Mouse (Mus musculus): Measurements from ENCODE around the gene Ptprn. TPM values are rescaled to one million over a fixed set of nuclear protein-coding genes. Genes with fewer than 3 reads are reported as not detected.

Gene Ptprn
- total and polyA plus RNA-seq, 2 experiments from 2014 or later, result 31.5 to 68.7 TPM

- H3K9me3 ChIP-seq (ENCODE audit: low read length), result no peaks in the 10 kb centered on the region
- H3K4me2 ChIP-seq (ENCODE audit: low read depth), result no peak overlapping the region
- H3K36me3 ChIP-seq (ENCODE audit: insufficient read depth), result peaks cover 38% of the 10 kb centered on the region
- 88% methylated on average over 4 of the region's 4 CpGs for WGBS
- no peak overlapping the region for H3K27ac ChIP-seq (ENCODE audit: low read depth, low read length)
- TF ChIP-seq CTCF (IDR thresholded peaks at IDR 0.05; ENCODE audit: low read depth), result no peak
- H3K4me3 ChIP-seq (ENCODE audit: low read depth, low read length), result no peak overlapping the region
- H3K27me3 ChIP-seq (ENCODE audit: insufficient read depth, low read length), result no peaks in the 10 kb centered on the region
- ATAC-seq (no peak), DNase-seq (no peak)
- peaks cover 18% of the 10 kb centered on the region; the same call in 1 of the 2 replicates for H3K4me1 ChIP-seq (ENCODE audit: insufficient read depth)
- H3K9ac ChIP-seq, result no peak overlapping the region
Observed at GRCm38 (mm10) chr1:75212542-75212941, 51.8 kb downstream of the Ptprn start.

DNA sequence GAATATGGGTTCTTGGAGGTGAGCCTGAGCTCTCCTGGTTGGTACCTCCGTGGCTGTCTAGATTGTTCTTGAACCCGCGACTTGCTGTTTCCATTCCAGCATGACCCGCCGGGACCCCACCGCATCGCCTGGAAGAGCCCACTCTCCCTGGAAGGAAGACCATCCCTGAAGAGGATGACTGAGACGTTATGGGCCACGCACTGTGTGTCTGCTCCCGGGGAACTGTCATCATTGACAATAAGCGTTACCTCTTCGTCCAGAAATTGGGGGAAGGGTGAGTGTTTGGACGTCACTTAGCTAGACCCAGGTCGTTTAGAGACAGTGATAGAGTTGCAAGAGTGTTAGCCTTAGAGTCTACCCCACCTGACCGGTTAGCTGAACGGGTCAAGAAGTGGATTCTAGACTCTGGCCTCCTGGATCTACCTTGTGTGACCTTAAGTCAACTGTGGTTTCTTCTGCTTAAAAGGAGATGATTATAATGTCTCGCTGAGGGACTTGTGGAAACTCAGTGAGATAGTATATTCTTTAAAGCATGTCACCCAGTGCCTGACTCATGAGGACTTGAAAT, 53.1 kb downstream of the Ptprn start:
- ATAC-seq (no peak; the same call in 1 of the 2 replicates), DNase-seq (no peak)
- H3K4me1 ChIP-seq (ENCODE audit: insufficient read depth), result peaks cover 18% of the 10 kb centered on the region; the same call in 1 of the 2 replicates
- peak overlapping the region; percentile 62; the same call in 1 of the 2 replicates for H3K27ac ChIP-seq (ENCODE audit: low read depth, low read length)
- H3K27me3 ChIP-seq (ENCODE audit: insufficient read depth, low read length), result no peaks in the 10 kb centered on the region
- TF ChIP-seq CTCF (IDR thresholded peaks at IDR 0.05; ENCODE audit: low read depth), result no peak
- H3K9me3 ChIP-seq (ENCODE audit: low read length), result no peaks in the 10 kb centered on the region
- H3K4me3 ChIP-seq (ENCODE audit: low read depth, low read length), result peak overlapping the region; percentile 84
- WGBS, result 16% methylated on average over 17 of the region's 17 CpGs
- peak overlapping the region; percentile 74 for H3K4me2 ChIP-seq (ENCODE audit: low read depth)
- H3K36me3 ChIP-seq (ENCODE audit: insufficient read depth), result peaks cover 38% of the 10 kb centered on the region
- H3K9ac ChIP-seq, result peak overlapping the region; percentile 89

DNA sequence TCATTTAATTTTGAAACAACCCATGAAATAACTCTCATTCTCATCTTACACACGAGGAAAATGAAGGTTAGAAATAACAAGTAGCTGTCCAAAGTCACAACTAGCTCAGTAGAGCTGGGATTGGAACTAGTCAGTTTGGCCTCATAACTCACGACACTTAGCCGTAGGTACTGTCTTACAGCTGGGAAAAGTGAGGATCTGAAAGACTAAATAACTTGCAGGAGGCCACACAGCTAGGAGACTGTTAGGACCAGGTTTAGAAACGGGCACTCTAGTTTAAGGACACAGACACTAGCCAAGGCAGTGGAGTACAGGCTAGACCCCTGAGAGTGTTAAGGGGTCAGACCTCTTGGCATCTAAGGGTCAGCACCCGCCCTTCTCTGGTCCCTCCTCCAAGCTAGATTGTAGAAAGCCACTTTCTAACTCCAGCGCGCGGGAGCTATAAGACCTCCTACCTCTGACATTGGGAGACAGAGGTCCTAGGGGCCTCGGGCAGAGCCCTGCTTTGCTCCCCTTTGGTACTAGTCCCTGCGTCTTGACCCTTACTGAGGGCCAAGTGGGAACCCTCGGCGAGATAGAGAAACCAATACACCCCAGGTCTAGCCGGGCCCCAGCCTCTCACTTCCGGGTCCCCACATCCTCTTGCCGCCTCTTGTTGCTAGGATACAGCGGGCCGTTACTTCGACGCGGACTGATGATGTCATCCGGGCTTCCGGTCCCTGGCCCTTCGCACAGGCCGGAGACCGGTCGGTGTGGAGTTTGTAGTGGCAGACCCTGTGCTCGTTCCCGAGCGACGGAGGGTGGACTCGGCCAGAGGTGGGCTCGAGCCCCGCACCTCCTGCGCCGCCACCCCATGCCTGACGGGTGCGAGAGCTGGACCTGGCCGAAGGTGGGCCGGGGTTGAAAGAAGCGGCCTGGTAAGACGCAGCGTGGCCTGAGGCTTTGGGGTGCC, 53.9 kb downstream of the Ptprn start, which contains the start of the genes Glb1l and Stk16:
Gene Glb1l (minus strand): TSS at position 678 of the 952 bp plus-strand sequence.
Gene Stk16 (plus strand): TSS at position 703 of the 952 bp plus-strand sequence.
- Histone ChIP-seq H3K4me3 (ENCODE audit: low read depth, low read length) (peak within 1 kb of the TSS; percentile 84), H3K27ac (ENCODE audit: low read depth, low read length) (peak within 1 kb of the TSS; percentile 62; the same call in 1 of the 2 replicates), H3K27me3 (ENCODE audit: insufficient read depth, low read length) (no peaks in the 10 kb centered on the region), H3K9me3 (ENCODE audit: low read length) (no peaks in the 10 kb centered on the region), H3K4me1 (ENCODE audit: insufficient read depth) (peaks cover 18% of the 10 kb centered on the region; the same call in 1 of the 2 replicates), H3K4me2 (ENCODE audit: low read depth) (peak within 1 kb of the TSS; percentile 74), H3K9ac (peak within 1 kb of the TSS; percentile 89), H3K36me3 (ENCODE audit: insufficient read depth) (peaks cover 33% of the 10 kb centered on the region)
- WGBS, result 7% methylated on average over 42 of the region's 42 CpGs
- DNase-seq (peak; percentile 96), ATAC-seq (peak; percentile 97)
- no peak for TF ChIP-seq CTCF (IDR thresholded peaks at IDR 0.05; ENCODE audit: low read depth)

GRCm38 (mm10) chr1:75208967-75209678, 55.2 kb downstream of the Ptprn start:
- Histone ChIP-seq H3K4me2 (ENCODE audit: low read depth) (peak overlapping the region; percentile 45), H3K27me3 (ENCODE audit: insufficient read depth, low read length) (no peaks in the 10 kb centered on the region), H3K4me1 (ENCODE audit: insufficient read depth) (peaks cover 18% of the 10 kb centered on the region; the same call in 1 of the 2 replicates), H3K36me3 (ENCODE audit: insufficient read depth) (peaks cover 20% of the 10 kb centered on the region), H3K4me3 (ENCODE audit: low read depth, low read length) (peak overlapping the region; percentile 30), H3K27ac (ENCODE audit: low read depth, low read length) (no peak overlapping the region), H3K9me3 (ENCODE audit: low read length) (no peaks in the 10 kb centered on the region), H3K9ac (peak overlapping the region; percentile 45)
- 16% methylated on average over 34 of the region's 34 CpGs for WGBS
- no peak for ATAC-seq
- TF ChIP-seq CTCF (IDR thresholded peaks at IDR 0.05; ENCODE audit: low read depth), result no peak
- no peak for DNase-seq

DNA sequence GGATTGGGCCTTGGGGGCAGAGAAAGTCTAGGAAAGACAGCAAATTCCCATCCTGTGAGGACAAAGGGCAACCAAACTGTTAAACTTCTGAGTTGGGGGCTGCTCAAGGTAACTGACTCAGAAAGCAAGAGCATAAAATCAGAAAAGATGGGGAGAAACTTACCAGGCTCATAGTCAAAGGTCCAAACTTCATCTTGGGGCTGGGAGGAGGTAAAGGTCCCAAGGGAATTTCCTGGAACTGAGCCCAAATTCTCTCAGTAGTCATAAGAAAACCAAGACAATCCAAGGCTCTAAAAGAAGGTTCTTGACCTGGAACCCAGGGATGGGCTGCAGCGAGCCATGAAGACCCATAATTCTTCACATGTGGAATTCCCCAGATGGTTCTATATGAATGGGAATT, 63.1 kb downstream of the Ptprn start:
- Histone ChIP-seq H3K9me3 (ENCODE audit: low read length) (no peaks in the 10 kb centered on the region), H3K9ac (no peak overlapping the region), H3K36me3 (ENCODE audit: insufficient read depth) (peaks cover 35% of the 10 kb centered on the region), H3K27me3 (ENCODE audit: insufficient read depth, low read length) (no peaks in the 10 kb centered on the region), H3K4me2 (ENCODE audit: low read depth) (no peak overlapping the region), H3K27ac (ENCODE audit: low read depth, low read length) (no peak overlapping the region), H3K4me3 (ENCODE audit: low read depth, low read length) (no peak overlapping the region), H3K4me1 (ENCODE audit: insufficient read depth) (no peaks in the 10 kb centered on the region)
- ATAC-seq (no peak), DNase-seq (no peak)
- WGBS, result 86% methylated on average over 1 of the region's 1 CpGs
- no peak for TF ChIP-seq CTCF (IDR thresholded peaks at IDR 0.05; ENCODE audit: low read depth)

Small RNA genes lying within 50 kb of the gene (microRNA-seq; reads per million reads assigned to microRNA genes)
- 0 reads per million in 2 experiments for gene Gm27943

Other genes with a start within 250 kb of the Ptprn start
- 3.6 and 4.2 TPM in 2 replicates for gene Nhej1, start 139.3 kb downstream of the Ptprn start, total RNA-seq (2014; rRNA removed)
- 3.9 and 4.9 TPM in 2 replicates for gene Nhej1, start 139.3 kb downstream of the Ptprn start, polyA plus RNA-seq (2015; fragmentation: Nextera tagmentation; extraction: Ambion mirVana)
- not detected in 2 replicates for gene Slc23a3, start 130.6 kb downstream of the Ptprn start, total RNA-seq (2014; rRNA removed)
- gene Slc23a3, start 130.6 kb downstream of the Ptprn start, polyA plus RNA-seq (2015; fragmentation: Nextera tagmentation; extraction: Ambion mirVana), result not detected in 2 replicates
- 47.1 and 50.3 TPM in 2 replicates for gene Cnppd1, start 121.8 kb downstream of the Ptprn start, total RNA-seq (2014; rRNA removed)
- gene Cnppd1, start 121.8 kb downstream of the Ptprn start, polyA plus RNA-seq (2015; fragmentation: Nextera tagmentation; extraction: Ambion mirVana), result 57.3 and 58.3 TPM in 2 replicates
- gene Retreg2, start 121.7 kb downstream of the Ptprn start, total RNA-seq (2014; rRNA removed), result 141 and 181 TPM in 2 replicates
- gene Retreg2, start 121.7 kb downstream of the Ptprn start, polyA plus RNA-seq (2015; fragmentation: Nextera tagmentation; extraction: Ambion mirVana), result 108 and 121 TPM in 2 replicates
- 33.1 and 43.5 TPM in 2 replicates for gene Zfand2b, start 95.9 kb downstream of the Ptprn start, total RNA-seq (2014; rRNA removed)
- 44.9 and 48.4 TPM in 2 replicates for gene Zfand2b, start 95.9 kb downstream of the Ptprn start, polyA plus RNA-seq (2015; fragmentation: Nextera tagmentation; extraction: Ambion mirVana)
- gene Abcb6, start 84.1 kb downstream of the Ptprn start, total RNA-seq (2014; rRNA removed), result 40.7 and 42.5 TPM in 2 replicates
- 46.0 and 52.5 TPM in 2 replicates for gene Abcb6, start 84.1 kb downstream of the Ptprn start, polyA plus RNA-seq (2015; fragmentation: Nextera tagmentation; extraction: Ambion mirVana)
- 17.9 and 22.2 TPM in 2 replicates for gene Ankzf1, start 72.4 kb downstream of the Ptprn start, total RNA-seq (2014; rRNA removed)
- 12.5 and 13.5 TPM in 2 replicates for gene Ankzf1, start 72.4 kb downstream of the Ptprn start, polyA plus RNA-seq (2015; fragmentation: Nextera tagmentation; extraction: Ambion mirVana)
- gene Atg9a, start 72.3 kb downstream of the Ptprn start, total RNA-seq (2014; rRNA removed), result 53.2 and 76.1 TPM in 2 replicates
- gene Atg9a, start 72.3 kb downstream of the Ptprn start, polyA plus RNA-seq (2015; fragmentation: Nextera tagmentation; extraction: Ambion mirVana), result 47.2 and 57.9 TPM in 2 replicates
- gene Glb1l, start 53.7 kb downstream of the Ptprn start, total RNA-seq (2014; rRNA removed), result 15.0 and 18.5 TPM in 2 replicates
- 10.3 and 12.4 TPM in 2 replicates for gene Glb1l, start 53.7 kb downstream of the Ptprn start, polyA plus RNA-seq (2015; fragmentation: Nextera tagmentation; extraction: Ambion mirVana)
- 102 and 109 TPM in 2 replicates for gene Stk16, start 53.7 kb downstream of the Ptprn start, total RNA-seq (2014; rRNA removed)
- gene Stk16, start 53.7 kb downstream of the Ptprn start, polyA plus RNA-seq (2015; fragmentation: Nextera tagmentation; extraction: Ambion mirVana), result 95.6 and 102 TPM in 2 replicates
- gene Tuba4a, start 44.6 kb downstream of the Ptprn start, total RNA-seq (2014; rRNA removed), result 54.8 and 58.5 TPM in 2 replicates
- gene Tuba4a, start 44.6 kb downstream of the Ptprn start, polyA plus RNA-seq (2015; fragmentation: Nextera tagmentation; extraction: Ambion mirVana), result 76.9 and 87.1 TPM in 2 replicates
- 0.46 TPM in 1 of 2 replicates, not detected in the other for gene A630095N17Rik, start 32.4 kb downstream of the Ptprn start, total RNA-seq (2014; rRNA removed)
- 0.34 TPM in 1 of 2 replicates, not detected in the other for gene A630095N17Rik, start 32.4 kb downstream of the Ptprn start, polyA plus RNA-seq (2015; fragmentation: Nextera tagmentation; extraction: Ambion mirVana)
- gene Dnajb2, start 28.1 kb downstream of the Ptprn start, total RNA-seq (2014; rRNA removed), result 32.2 and 39.7 TPM in 2 replicates
- 37.4 and 47.0 TPM in 2 replicates for gene Dnajb2, start 28.1 kb downstream of the Ptprn start, polyA plus RNA-seq (2015; fragmentation: Nextera tagmentation; extraction: Ambion mirVana)
- gene Resp18, start 13.9 kb upstream of the Ptprn start, total RNA-seq (2014; rRNA removed), result 136 and 170 TPM in 2 replicates
- gene Resp18, start 13.9 kb upstream of the Ptprn start, polyA plus RNA-seq (2015; fragmentation: Nextera tagmentation; extraction: Ambion mirVana), result 123 and 186 TPM in 2 replicates
- gene Dnpep, start 53.5 kb upstream of the Ptprn start, total RNA-seq (2014; rRNA removed), result 135 and 164 TPM in 2 replicates
- 140 and 156 TPM in 2 replicates for gene Dnpep, start 53.5 kb upstream of the Ptprn start, polyA plus RNA-seq (2015; fragmentation: Nextera tagmentation; extraction: Ambion mirVana)
- 1.0 and 1.4 TPM in 2 replicates for gene Des, start 95.8 kb upstream of the Ptprn start, total RNA-seq (2014; rRNA removed)
- gene Des, start 95.8 kb upstream of the Ptprn start, polyA plus RNA-seq (2015; fragmentation: Nextera tagmentation; extraction: Ambion mirVana), result 1.2 TPM in 2 replicates
- 44.4 and 56.3 TPM in 2 replicates for gene Speg, start 110.8 kb upstream of the Ptprn start, total RNA-seq (2014; rRNA removed)
- 17.8 and 20.6 TPM in 2 replicates for gene Speg, start 110.8 kb upstream of the Ptprn start, polyA plus RNA-seq (2015; fragmentation: Nextera tagmentation; extraction: Ambion mirVana)
- 57.3 and 68.3 TPM in 2 replicates for gene Gmppa, start 171.4 kb upstream of the Ptprn start, total RNA-seq (2014; rRNA removed)
- 64.0 and 64.9 TPM in 2 replicates for gene Gmppa, start 171.4 kb upstream of the Ptprn start, polyA plus RNA-seq (2015; fragmentation: Nextera tagmentation; extraction: Ambion mirVana)
- gene Asic4, start 185.9 kb upstream of the Ptprn start, total RNA-seq (2014; rRNA removed), result 21.2 and 21.4 TPM in 2 replicates
- 6.3 and 7.7 TPM in 2 replicates for gene Asic4, start 185.9 kb upstream of the Ptprn start, polyA plus RNA-seq (2015; fragmentation: Nextera tagmentation; extraction: Ambion mirVana)
- 65.9 and 80.4 TPM in 2 replicates for gene Chpf, start 214.8 kb upstream of the Ptprn start, total RNA-seq (2014; rRNA removed)
- 55.5 and 56.8 TPM in 2 replicates for gene Chpf, start 214.8 kb upstream of the Ptprn start, polyA plus RNA-seq (2015; fragmentation: Nextera tagmentation; extraction: Ambion mirVana)
- gene Tmem198, start 215.0 kb upstream of the Ptprn start, total RNA-seq (2014; rRNA removed), result 54.8 and 58.0 TPM in 2 replicates
- gene Tmem198, start 215.0 kb upstream of the Ptprn start, polyA plus RNA-seq (2015; fragmentation: Nextera tagmentation; extraction: Ambion mirVana), result 61.2 and 70.8 TPM in 2 replicates
- gene Obsl1, start 241.9 kb upstream of the Ptprn start, total RNA-seq (2014; rRNA removed), result 28.4 and 43.7 TPM in 2 replicates
- 18.7 and 22.9 TPM in 2 replicates for gene Obsl1, start 241.9 kb upstream of the Ptprn start, polyA plus RNA-seq (2015; fragmentation: Nextera tagmentation; extraction: Ambion mirVana)
- gene Inha, start 242.6 kb upstream of the Ptprn start, total RNA-seq (2014; rRNA removed), result 24.5 and 26.6 TPM in 2 replicates
- 19.6 and 24.8 TPM in 2 replicates for gene Inha, start 242.6 kb upstream of the Ptprn start, polyA plus RNA-seq (2015; fragmentation: Nextera tagmentation; extraction: Ambion mirVana)